Mouse (Mus musculus): ENCODE data around the gene Relt.

Relt gene

GRCm38 (mm10) chr7:100862828-100863638 is at the start of gene Relt:
Gene Relt (minus strand): TSS chr7:100863446.
- peak; percentile 95 for DNase-seq (ENCODE audit: low read depth)

- no peak for DNase-seq (ENCODE audit: low read depth)
Observed at GRCm38 (mm10) chr7:100911791-100912190, 48.5 kb upstream of the Relt start.

- no peak for DNase-seq (ENCODE audit: low read depth)
Observed at GRCm38 (mm10) chr7:100911246-100911770, 48.1 kb upstream of the Relt start.

- no peak for DNase-seq (ENCODE audit: low read depth)
Observed at GRCm38 (mm10) chr7:100908567-100908966, 45.3 kb upstream of the Relt start.

- no peak for DNase-seq (ENCODE audit: low read depth)
Observed at GRCm38 (mm10) chr7:100908061-100908460, 44.8 kb upstream of the Relt start.

DNA sequence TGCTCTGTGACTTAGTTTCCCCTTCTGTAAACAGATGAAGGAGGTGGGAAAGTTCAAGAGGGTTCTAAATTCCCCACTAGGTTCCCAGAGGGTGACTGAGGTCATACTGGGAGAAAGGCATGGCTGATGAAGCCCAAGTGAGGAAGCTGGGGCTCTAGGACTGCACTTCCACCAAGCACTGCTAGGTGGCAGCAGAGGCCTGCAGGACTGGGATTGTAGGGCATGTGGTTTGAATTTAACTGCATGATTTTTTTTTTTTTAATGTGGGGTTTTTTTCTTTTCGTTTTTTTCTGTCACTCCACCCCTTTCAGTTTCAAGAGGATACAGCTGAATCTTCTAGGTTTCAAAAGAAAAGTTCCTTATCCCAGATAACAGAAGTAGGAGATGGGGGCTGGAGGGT is 44.0 kb upstream of the Relt start:
- peak; percentile 50 for DNase-seq (ENCODE audit: low read depth)

DNA sequence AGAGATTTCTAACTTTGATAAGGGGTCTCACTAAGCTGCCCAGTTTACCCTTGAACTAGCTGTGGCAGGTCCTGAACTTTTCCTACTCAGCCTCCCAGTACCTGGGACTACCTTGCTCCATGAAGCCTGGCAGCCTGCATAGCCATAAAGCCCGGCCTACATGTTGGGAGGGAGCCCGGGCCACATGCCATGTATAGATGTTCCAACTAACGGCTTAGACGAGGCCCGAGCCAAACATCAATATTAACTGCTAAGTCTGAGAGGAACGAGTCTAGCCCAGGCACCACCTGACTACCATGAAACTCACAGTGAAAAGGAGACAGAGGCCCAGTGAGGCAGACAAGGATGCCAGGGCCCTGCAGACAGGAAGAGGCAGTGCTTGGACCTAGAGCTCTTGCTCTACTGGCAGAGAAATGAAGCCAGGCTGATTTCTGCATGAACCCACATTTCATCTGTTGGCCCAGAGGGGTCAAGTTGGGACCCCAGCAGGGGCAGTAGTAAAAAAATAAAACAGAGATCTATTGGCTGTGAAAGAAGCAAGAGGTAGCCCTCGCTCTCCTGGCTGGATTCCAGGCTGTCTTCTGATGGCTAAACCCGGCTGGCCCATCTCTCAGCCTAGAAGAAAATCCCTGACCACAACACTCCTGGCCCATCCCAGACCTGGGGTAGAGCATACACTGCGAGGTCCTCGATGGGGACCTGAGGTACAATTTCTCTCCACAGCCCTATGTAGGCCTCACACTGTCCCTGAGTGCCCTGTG is 43.0 kb upstream of the Relt start:
- DNase-seq (ENCODE audit: low read depth): no peak

GRCm38 (mm10) chr7:100905037-100905436 is 41.8 kb upstream of the Relt start:
- no peak for DNase-seq (ENCODE audit: low read depth)

- DNase-seq (ENCODE audit: low read depth): no peak
Observed at GRCm38 (mm10) chr7:100904612-100905011, 41.4 kb upstream of the Relt start.

DNA sequence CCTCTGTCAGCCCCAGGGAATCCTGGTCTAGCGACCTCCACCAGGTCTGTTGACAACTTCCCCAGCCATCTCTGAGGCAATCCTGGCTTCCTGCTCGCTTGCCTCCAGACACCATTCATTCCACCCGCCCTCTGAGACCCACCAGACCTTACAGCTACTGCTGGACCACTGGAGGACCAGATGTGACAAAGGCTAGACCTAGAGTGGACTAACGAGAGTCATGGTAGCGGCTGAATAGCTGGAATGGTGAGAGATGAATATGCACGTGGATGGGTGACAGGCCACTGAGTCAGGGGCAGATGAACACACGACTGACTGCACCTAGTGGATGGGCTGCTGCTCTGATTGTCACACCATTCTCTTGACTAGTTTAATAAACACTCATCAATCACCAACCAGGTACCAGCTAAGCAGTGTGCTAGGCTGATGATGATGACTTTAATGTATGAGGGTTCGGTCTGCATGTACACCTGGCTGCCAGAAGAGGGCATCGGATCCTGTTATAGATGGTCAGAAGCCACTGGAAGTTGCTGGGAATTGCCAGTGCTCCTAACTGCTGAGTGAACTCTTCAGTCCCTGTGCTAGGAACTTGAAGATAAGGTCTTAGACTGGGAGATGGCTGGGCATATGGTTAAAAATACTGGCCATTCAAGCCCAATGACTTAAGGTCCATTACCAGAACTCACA is 39.3 kb upstream of the Relt start:
- DNase-seq (ENCODE audit: low read depth): no peak

DNA sequence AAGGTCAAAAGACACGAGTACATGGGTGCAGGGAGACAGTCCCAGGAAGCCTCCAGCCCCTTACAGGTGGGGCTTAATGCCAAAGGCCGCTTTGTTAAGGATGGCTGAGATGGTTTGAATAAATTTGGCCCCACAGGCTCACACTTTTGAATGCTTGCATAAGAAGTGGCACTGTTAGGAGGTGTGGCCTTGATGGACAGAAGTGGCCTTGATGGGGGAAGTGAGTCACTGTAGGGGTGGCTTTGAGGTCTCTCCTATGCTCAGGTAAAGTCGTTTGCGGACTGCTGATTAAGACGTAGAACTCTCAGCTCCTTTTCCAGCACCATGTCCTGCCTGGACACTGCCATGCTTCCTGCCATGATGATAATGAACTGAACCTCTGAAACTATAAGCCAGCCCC is 34.6 kb upstream of the Relt start:
- no peak for DNase-seq (ENCODE audit: low read depth)

DNA sequence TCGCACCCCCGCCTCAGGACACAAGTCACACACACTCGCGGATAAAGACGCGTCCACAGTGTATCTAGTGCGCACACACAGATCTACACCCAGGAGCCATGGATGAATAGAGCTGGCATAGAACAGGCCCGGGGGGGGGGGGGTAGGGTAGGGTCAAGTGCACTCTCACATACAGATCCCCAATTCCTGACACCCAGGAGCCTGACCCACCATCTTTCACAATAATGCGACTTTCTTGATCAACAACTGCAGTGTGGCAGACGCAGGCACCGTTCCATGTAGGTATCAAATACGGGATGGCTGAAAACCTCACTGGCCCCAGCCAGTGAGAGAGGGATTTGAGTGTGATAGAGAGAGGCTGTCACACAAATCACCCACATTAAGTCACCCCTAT is 31.6 kb upstream of the Relt start:
- no peak for DNase-seq (ENCODE audit: low read depth)

GRCm38 (mm10) chr7:100894057-100894832 is 31.0 kb upstream of the Relt start:
- DNase-seq (ENCODE audit: low read depth): no peak

- no peak for DNase-seq (ENCODE audit: low read depth)
Observed at GRCm38 (mm10) chr7:100893249-100894056, 30.2 kb upstream of the Relt start.

DNA sequence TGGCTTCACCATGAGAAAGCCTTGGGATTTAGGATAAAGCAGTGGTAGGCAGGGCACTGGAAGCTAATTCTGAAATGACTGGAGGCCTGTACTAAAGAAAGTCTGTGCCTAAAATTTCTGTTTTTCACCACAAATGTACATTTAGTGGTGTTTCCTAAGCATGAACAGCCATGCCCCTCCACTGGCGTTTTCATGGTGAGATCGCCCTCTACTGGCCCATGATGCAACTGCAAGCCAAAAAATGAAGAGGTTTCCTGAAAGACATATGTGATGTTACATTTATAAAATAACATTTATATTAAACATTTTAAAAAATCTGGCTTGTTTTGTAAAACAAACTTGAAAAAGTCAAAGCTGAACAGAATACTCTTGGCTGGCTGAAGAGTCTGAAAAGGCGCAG is 23.3 kb upstream of the Relt start:
- peak; percentile 48 for DNase-seq (ENCODE audit: low read depth)

- DNase-seq (ENCODE audit: low read depth): no peak
Observed at GRCm38 (mm10) chr7:100884460-100884859, 21.2 kb upstream of the Relt start.

- no peak for DNase-seq (ENCODE audit: low read depth)
Observed at GRCm38 (mm10) chr7:100881950-100882349, 18.7 kb upstream of the Relt start.

- DNase-seq (ENCODE audit: low read depth): no peak
Observed at GRCm38 (mm10) chr7:100881531-100881930, 18.3 kb upstream of the Relt start.

DNA sequence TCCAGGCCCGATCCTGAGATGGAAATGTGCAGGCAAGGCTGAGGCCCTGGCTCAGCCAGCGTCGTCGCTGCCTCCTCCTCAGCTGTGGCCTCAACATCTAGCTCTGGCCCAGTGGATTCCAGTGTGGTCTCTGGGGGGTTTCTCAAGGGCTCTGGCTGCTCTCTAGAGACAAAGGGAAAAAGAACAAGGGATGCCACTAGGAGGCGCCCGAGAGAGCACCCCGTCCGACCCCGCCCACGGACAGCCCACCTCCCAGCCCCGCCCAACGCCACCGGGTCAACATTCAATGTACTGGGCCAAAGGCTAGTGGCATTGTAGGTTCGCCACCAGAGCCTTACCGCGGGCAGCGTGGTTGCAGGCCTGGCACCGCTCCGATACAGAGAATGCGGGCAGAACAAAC is 16.3 kb upstream of the Relt start:
- DNase-seq (ENCODE audit: low read depth): peak; percentile 58

DNA sequence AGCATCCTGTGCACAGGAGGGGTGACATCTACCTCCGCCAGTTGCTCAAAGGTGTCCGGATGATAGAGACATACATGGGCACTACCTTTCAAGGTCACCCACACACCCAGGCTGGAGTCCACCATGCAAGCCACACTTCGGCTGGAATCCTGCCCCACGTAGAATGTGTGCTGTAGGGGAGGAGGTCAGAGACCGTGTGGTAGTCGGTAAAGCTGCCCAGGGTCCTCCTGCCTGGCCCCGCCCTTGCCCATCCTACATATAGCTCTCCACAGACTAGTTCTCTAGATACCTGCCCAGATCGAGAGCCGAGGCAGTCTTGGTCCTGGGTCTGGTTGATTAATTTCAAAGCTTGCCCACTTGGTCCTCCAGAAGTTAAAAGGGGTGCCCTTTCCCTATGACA is 13.5 kb upstream of the Relt start:
- DNase-seq (ENCODE audit: low read depth): no peak

DNA sequence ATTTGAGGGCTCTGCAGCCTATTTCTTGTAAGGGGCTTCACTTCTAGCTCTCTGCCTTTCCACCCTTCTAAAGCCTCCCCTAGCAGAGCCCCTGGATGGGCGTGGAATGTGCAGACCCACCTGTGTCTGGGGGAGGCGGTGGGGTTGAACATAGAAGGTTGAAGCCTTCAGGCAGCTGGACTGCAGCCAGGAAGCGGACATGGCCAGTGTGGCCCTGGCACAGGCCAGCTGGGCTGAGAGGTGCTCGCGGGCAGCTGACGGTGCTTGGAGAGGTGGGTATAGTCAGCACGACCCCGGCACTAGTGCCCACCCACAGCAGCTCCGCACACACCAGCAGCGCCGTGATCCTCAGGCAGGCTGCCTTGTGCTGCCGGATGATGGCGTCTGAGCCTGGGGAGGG is 13.0 kb upstream of the Relt start:
- no peak for DNase-seq (ENCODE audit: low read depth)
